Mouse (Mus musculus) spleen, postnatal 14 days (tissue): Measurements from ENCODE around the gene Minos1.

ENCODE experiments used
- DNase-seq, 2 experiments: peaks; one replicate each; pipeline ENCODE4 v3.0.0; 2021 to 2022; ENCODE audit warnings: low spot score in 2 of 2

Gene Minos1

DNA sequence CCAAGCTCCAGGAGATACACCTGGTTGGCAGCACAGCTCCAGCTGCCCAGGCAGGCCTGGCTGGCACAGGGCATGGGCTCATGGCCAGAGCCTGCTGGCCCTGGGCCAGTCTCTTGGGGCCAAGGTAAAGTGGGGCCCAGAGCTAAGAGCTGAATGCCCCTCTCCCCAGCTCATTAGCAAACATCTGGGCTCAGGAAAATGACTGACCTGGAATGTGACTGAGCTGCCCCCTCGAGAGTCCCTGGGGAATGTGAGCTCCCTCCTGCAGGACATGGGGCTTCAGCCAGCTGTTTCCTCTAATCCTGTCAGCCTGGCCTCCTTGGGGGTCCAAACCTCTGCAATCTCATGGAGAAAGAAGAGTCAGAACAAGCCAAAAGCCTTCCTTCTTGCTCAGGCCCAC, 35.5 kb downstream of the Minos1 start:
- no peak for DNase-seq

DNA sequence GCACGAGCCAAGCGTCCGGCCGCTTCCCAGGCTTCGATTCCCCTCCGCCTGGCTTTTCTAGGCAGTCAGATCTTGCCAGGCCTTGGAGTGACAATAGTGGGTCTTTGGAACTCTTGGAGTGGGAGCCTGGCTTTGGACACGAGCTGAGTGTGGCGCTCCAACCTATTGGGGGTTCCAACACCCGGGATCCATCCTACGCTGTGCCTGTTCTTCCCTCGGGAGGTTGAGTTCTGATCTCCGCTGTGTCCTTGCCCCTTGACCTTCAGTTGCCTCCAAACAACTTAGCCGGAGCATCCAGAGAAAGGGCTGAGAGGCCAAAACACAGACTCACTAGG, 37.8 kb downstream of the Minos1 start:
- no peak for DNase-seq

- no peak for DNase-seq
These were observed 38.3 kb downstream of the Minos1 start, which contains the start of gene Nbl1 for GRCm38 (mm10) chr4:139092356-139093195. Nbl1 (minus strand) TSS chr4:139092993.

GRCm38 (mm10) chr4:139091478-139092355, 39.2 kb downstream of the Minos1 start:
- DNase-seq: no peak

- no peak for DNase-seq
These were observed 39.8 kb downstream of the Minos1 start for GRCm38 (mm10) chr4:139091066-139091465.

DNA sequence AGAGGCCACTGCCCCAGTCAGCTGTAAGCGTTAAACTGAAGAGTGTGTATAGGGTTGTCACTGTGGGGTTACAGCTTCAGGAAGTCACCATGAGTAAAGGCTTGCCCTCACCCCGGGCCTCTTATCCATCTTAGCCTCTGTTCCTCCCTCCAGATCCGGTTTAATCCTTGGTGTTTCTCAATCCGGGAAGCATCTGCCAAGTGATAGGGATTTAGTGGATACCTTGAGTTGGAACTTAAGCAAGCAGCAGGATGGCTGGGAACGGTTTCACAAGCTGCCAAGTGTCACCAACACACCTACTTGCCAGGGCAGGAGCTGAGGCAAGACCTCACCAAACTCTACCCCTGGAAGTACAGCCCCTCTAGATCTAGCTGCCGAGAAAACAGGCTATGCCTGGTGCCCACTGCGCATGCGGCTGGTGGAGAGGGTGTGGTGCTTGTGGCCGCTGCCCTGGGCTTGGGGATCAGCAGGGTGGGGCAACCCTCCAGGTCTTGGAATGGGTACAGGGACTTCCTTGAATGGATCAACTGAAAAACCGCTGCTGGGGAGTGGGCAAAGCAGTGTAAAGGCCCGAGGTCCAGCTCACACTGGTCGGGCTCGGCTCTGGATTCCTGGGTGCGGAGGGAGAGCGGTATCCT, 40.5 kb downstream of the Minos1 start:
- no peak for DNase-seq

DNA sequence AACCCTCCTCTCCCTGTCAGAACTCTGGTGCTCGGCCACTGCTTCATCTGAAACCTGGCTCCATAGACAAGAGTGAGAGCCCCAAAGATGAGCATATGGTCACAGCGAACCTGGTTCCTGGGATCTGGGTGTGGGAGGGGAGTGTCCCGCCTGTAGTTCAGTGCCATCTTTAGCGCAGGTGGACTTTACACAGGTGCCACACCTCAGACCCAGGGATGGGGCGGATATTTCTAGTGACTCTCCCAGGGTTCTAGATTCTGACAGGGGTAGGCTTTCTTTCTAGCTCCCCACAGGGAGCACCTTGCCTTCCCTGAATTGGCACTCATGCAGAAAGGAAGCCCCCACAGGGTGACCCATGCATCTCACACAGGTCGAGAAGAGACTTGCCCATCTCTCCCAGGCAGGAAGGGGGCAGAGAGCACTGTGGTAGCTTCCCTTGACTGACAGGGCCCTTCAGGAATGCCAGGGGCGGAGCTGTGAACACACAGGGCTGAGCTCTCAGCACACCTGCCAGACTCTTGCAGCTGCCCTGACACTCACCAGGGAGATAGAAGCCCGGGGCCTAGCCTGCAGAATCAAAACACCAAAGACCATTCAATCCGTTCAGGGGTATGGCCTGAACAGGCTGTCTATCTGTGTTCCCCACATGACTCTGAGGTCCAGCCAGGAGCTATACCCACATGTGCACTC, 41.8 kb downstream of the Minos1 start:
- DNase-seq: no peak

DNA sequence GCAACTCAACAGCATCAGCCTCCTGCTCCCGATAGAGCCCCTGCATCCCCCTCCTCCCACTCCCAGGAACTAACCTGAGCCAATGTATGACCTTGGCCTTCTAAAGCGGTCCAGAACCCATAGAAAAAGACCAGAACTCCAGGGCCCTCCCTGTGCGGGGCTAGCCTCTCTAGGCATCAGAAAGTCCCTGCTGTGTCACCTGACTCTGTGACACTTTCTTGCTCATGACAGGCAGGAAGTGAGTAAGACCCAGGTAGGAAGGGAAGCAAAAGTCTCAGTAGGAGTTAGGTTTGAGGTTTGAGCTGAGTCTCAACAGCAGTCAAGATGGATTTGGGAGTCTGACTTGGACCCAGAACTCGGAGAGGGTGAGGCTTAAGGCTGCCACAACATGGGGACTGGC, 43.9 kb downstream of the Minos1 start:
- DNase-seq: no peak

DNA sequence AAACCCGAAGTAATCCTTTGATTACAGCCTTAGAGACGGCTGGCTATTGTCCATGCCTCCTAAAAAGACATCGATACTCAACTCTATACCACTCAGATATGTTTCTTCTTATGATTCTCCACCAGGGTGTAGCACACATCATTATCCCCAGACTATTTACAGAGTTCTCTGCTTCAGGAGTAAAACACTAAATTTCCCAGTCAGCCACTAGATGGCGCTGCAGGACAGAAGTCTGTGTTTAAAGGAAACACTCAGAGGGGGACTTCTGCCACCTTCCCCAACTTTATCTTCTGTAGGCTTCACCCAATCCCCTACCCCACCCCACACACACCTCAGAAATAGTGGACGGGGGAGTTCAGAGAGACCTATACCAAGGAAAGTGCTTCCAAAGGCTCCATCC, 44.9 kb downstream of the Minos1 start:
- DNase-seq: peak; percentile 40 to 79

DNA sequence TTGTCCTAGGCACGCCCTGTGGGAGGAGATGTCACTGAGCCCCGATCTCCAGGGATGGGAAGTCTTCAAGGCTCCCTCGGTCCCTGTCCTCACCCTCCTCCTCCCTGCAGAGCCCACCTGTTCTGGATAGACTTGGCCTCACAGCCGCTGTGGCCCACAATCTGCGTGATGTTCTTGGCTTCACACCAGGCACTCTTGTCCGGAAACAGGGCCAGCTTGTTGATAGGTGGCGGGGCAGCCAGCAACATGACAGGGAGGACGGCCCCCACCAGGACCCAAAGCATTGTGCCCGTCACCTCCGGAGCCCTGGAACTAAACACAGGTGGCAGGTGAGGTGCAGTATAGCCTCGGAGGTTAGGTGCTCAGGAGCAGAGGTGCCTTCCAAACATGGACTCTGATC, 45.6 kb downstream of the Minos1 start:
- no peak for DNase-seq

DNA sequence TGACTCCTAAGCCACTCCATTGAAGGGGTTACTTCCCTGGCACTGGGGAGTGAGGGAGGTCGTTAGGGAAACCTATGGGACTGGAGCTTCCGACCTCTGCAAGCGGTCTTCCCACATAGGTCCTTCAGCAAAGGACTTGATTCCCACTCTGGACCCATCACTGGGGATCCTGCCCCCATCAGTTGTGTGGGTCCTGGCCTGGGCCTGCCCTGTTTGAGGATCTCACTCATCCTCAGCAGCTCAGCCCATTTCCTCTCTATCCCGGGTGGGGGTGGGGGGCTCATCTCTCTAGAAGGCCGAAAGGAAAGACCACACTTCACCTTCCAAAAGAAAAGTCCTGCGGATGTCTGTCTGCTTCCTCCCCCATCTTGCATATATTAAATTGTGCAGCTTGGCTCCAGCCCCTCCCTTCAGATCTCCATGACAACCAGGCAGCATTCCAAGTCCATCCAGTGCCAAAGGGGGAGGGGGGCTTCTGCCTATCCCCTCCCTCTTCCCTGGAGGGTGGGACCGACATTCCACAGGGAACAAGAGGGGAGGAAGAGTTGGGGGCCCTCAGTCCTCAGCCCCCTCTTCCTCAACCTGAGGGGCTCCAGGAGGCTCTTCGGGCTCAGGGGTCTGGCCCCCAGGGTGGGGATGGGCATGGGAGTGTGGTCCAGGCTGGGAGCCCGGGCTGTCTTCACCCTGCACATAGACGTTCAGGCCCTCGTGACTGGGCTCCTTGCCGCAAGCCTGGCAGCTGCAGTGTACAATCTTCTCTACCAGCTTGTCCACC, 47.9 kb downstream of the Minos1 start:
- no peak for DNase-seq

DNA sequence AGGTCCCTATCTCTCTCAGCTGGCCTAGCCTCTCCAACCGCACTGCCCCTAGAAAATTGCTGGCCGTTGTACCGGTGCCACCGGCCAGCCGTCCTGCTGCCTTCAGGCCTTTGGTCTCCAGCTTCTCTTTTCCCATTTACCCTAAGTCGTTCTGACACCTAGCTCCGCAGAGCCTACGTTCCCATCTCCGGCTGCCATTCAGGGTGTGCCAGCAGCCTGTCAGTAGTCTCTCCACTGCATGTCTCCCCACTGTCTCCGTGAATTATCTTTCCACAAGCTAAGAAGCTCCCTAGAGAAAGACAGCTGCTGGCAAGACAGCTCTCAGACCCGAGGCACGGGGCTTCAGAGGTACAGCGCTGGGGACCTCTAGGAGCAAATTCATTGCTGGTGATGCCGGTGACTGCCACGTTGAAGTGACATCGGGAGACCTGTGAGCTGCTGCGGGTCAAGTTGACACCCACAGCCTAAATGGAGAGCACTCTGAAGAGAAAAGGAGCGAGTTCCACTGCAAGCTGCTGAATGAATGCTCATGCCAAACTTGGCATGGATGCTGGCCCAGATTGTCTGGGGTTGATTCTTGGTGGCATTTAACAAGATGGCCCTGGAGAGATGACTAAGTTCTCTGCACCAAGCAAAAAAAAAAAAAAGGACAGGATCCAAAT, 49.5 kb downstream of the Minos1 start:
- DNase-seq: no peak

DNA sequence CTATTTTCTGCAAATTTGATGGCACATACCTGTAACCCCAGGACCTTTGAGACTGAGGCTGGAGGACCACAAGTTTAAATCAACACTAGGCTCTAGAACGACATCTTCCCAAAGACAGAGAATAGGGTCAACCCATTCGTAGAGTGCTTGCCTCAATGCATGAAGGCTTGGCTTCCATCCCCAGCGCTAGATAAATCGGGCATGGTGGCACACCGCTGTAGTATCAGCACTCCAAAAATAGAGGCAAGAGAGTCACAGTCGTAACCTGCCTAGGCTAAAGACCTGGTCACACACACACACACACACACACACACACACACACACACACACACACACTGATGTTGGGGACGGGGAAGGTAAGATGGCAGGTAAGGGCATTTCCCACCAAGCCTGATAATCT, 50.7 kb downstream of the Minos1 start:
- DNase-seq: no peak

- no peak for DNase-seq
These were observed 51.5 kb downstream of the Minos1 start for GRCm38 (mm10) chr4:139079439-139079838.

- DNase-seq: no peak
These were observed 52.2 kb downstream of the Minos1 start for GRCm38 (mm10) chr4:139078726-139079125.

DNA sequence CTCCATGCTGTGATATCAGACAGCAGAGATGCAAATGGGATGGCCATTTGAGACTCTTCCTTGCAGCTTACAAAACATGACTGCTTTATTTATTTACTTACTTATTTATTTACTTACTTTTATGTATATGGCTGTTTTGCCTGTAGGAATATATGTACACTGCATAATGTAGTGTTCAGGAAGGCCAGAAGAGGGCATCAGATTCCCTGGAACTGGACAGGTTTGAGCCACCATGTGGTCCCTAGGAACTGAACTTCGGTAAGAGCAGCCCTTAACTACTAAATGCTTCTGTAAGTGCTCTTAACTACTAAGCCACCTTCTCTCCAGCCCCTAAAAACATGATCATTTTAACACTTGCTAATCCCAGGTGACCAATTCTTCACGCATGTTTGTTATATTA, 52.6 kb downstream of the Minos1 start:
- no peak for DNase-seq

DNA sequence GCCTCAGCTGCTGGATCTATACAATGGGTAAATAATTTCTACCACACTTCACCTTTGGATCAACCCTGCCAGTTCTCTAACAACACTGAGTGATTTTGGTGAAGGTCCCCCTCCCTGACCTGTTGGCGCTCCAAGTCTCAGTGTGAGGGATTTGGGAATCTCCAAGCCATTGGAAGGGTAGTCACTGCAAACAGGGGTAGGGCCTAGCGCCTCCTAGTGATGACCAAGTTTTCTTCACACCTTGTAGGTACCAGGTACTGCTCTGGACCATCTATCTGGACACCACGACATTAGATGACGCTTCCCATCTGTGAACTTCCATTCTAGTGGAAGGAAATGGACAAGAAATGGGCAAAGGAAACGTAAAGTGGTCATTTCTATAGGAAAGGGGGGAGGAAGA, 55.0 kb downstream of the Minos1 start:
- DNase-seq: no peak

DNA sequence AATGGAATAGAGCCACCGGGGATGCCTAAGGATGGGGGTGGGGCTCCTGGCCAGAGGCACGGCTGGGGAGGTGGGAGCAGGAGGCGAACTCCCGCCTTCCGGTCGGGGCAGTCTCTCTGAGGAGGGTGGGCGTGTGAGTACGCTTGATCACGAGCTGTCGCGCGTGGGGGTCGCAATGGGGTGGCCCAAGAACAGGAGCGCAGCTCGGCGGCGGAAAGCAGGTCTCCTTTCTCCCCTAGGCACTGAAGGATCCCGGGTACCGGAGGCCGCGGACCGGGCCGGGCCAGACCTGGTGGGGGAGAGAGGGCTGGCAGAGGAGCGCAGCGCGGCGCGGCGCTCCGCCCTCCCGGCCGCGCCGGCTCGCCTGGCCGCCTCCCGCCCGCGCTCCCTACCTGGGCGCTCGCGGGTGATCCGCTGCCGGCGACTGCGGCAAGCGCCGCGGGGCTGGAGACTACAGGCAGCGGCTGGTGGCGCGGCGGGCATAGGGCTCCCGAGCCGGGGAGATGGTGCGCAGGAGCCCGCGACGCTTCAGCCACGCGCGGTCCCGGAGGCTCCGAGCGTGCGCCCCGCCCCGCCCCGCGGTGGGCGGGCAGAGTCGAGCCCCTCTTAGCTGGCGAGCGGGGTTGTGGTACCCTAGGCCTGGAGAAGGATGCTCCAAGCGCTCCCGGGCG, 55.7 kb downstream of the Minos1 start, which contains the start of gene Htr6:
Gene Htr6 (minus strand): TSS at position 530 of the 671 bp plus-strand sequence.
- no peak for DNase-seq

- no peak for DNase-seq
These were observed 56.9 kb downstream of the Minos1 start for GRCm38 (mm10) chr4:139074060-139074459.

DNA sequence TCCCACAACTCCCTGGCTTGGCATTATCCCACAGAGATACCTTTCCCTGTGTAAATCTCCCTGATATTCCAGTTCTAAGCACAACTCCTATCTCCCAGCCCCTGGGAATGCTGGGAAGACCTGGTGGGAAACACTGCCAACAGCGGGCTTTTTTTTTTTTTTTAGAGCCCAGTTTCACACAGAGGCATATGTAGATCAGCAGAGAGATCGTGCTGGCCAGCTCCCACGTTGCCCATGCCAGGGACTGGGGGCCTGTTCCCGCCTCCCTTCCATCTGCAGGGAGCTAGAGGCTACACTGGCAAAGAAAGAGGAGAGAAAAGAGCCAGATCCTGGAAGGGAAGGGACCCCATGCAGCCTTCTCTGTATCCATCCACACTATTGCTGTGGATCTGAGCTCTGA, 62.6 kb downstream of the Minos1 start:
- no peak for DNase-seq
